In genomic region chr7:82719740-82720139, GRCm38 (mm10) we compare ENCODE assay signal across 12 mouse cellular contexts.
DNase-seq lines count a peak whose midpoint lies in the region; ATAC-seq and TF ChIP-seq lines count a peak whose summit lies in the region.
"Had no signal": no experiment of that assay in that cellular context is flagged by ENCODE, and none has a peak within 500 bp of the region (broad histone marks: within the 10 kb centered on the region; RNA-seq: fewer than 3 reads in every experiment).

No protein-coding gene starts in this region.

- WGBS in heart, embryonic 16.5 days, result 48% methylated on average over 5 of the region's 5 CpGs
- 79% methylated on average over 5 of the region's 5 CpGs for WGBS in embryonic facial prominence, embryonic 12.5 days
- 90% methylated on average over 5 of the region's 5 CpGs for WGBS in midbrain, embryonic 11.5 days
- 60% methylated on average over 5 of the region's 5 CpGs for WGBS in liver, embryonic 11.5 days

- DNase-seq in heart, postnatal 25 days (ENCODE audit: low spot score), result no peak
- no peak for DNase-seq in MEL (ENCODE audit: low read depth, low spot score)
- DNase-seq in midbrain, embryonic 11.5 days (ENCODE audit: low spot score, missing footprints), result peak; percentile 69
- no peak for DNase-seq in cerebellum, adult 9-11 months
- DNase-seq in liver, embryonic 11.5 days (ENCODE audit: low spot score), result no peak
- DNase-seq: right cerebral cortex, postnatal 25 days had no signal

- ATAC-seq in heart, embryonic 16.5 days (replicated peaks; ENCODE audit: extremely low read depth, insufficient read depth, low FRiP score), result peak; percentile 34; the same call in 1 of the 2 replicates
- ATAC-seq in embryonic facial prominence, embryonic 12.5 days (ENCODE audit: insufficient number of reproducible peaks, insufficient read depth, low FRiP score, low TSS enrichment), result no peak
- ATAC-seq in midbrain, embryonic 11.5 days (ENCODE audit: low FRiP score), result no peak
- no peak for ATAC-seq in monocyte, adult 5-6 weeks (replicated peaks; ENCODE audit: insufficient number of reproducible peaks, low FRiP score, low TSS enrichment, poor library complexity, severe bottlenecking)
- ATAC-seq in liver, embryonic 11.5 days (replicated peaks; ENCODE audit: low FRiP score), result no peak

- H3K4me2 ChIP-seq in heart, embryonic 16.5 days (ENCODE audit: low read depth, low read length), result no peak overlapping the region
- H3K4me2 ChIP-seq in embryonic facial prominence, embryonic 12.5 days (replicated peaks), result no peak overlapping the region
- no peak overlapping the region for H3K4me2 ChIP-seq in midbrain, embryonic 11.5 days
- H3K4me2 ChIP-seq in liver, embryonic 11.5 days, result no peak overlapping the region
- H3K4me2 ChIP-seq: forebrain, embryonic 12.5 days; lung, embryonic 14.5 days; neural tube, embryonic 12.5 days had no signal

- no peaks in the 10 kb centered on the region for H3K27me3 ChIP-seq in heart, embryonic 16.5 days (ENCODE audit: control insufficient read depth, insufficient read depth, low read length)
- H3K27me3 ChIP-seq in MEL (ENCODE audit: control insufficient read depth in 1 of 2, insufficient read depth in 2 of 2, low read length in 2 of 2), result no peaks in the 10 kb centered on the region
- no peaks in the 10 kb centered on the region for H3K27me3 ChIP-seq in embryonic facial prominence, embryonic 12.5 days
- no peaks in the 10 kb centered on the region for H3K27me3 ChIP-seq in midbrain, embryonic 11.5 days (ENCODE audit: control insufficient read depth, insufficient read depth, low read length)
- no peaks in the 10 kb centered on the region for H3K27me3 ChIP-seq in liver, embryonic 11.5 days (replicated peaks; ENCODE audit: control insufficient read depth, insufficient read depth, low read length)
- H3K27me3 ChIP-seq: forebrain, embryonic 12.5 days; neural tube, embryonic 12.5 days had no signal

- TF ChIP-seq CTCF in MEL (IDR thresholded peaks at IDR 0.05 in 2 of 3, conservative IDR thresholded peaks at IDR 0.05 in 1 of 3; ENCODE audit: control insufficient read depth in 1 of 3, insufficient read depth in 1 of 3, low read depth in 2 of 3, low read length in 3 of 3, poor library complexity in 1 of 3, severe bottlenecking in 1 of 3), result no peak

- no peak for TF ChIP-seq POLR2A in MEL (IDR thresholded peaks at IDR 0.05; ENCODE audit: control insufficient read depth in 1 of 2, insufficient read depth in 1 of 2, low read depth in 1 of 2, low read length in 2 of 2, poor library complexity in 1 of 2)

- TF ChIP-seq EP300 in MEL (IDR thresholded peaks at IDR 0.05; ENCODE audit: low read depth in 1 of 2, low read length in 2 of 2), result no peak

- no peak overlapping the region for H3K9ac ChIP-seq in heart, embryonic 16.5 days (ENCODE audit: low read length)
- no peak overlapping the region for H3K9ac ChIP-seq in MEL (ENCODE audit: control insufficient read depth, low read depth, low read length, poor library complexity, severe bottlenecking)
- H3K9ac ChIP-seq in embryonic facial prominence, embryonic 12.5 days, result no peak overlapping the region
- no peak overlapping the region for H3K9ac ChIP-seq in midbrain, embryonic 11.5 days (ENCODE audit: low read length)
- no peak overlapping the region for H3K9ac ChIP-seq in liver, embryonic 11.5 days (ENCODE audit: low read depth, low read length)
- H3K9ac ChIP-seq: forebrain, embryonic 12.5 days; lung, embryonic 14.5 days; neural tube, embryonic 12.5 days had no signal

- H3K4me1 ChIP-seq in heart, embryonic 16.5 days (ENCODE audit: control insufficient read depth, insufficient read depth, low read length), result peaks cover 27% of the 10 kb centered on the region
- no peaks in the 10 kb centered on the region for H3K4me1 ChIP-seq in MEL (ENCODE audit: control insufficient read depth in 1 of 2, insufficient read depth in 2 of 2, low read length in 2 of 2)
- H3K4me1 ChIP-seq in embryonic facial prominence, embryonic 12.5 days, result peaks cover 68% of the 10 kb centered on the region
- H3K4me1 ChIP-seq in midbrain, embryonic 11.5 days (ENCODE audit: control insufficient read depth, insufficient read depth, low read length), result peaks cover 2% of the 10 kb centered on the region; the same call in 1 of the 2 replicates
- peaks cover 4% of the 10 kb centered on the region; the same call in 1 of the 2 replicates for H3K4me1 ChIP-seq in liver, embryonic 11.5 days (replicated peaks; ENCODE audit: control insufficient read depth, insufficient read depth, low read length)

- no peak for TF ChIP-seq RAD21 in MEL (IDR thresholded peaks at IDR 0.05; ENCODE audit: low read depth, low read length)

- H3K4me3 ChIP-seq in heart, embryonic 16.5 days (ENCODE audit: low read length), result no peak overlapping the region
- H3K4me3 ChIP-seq in MEL (ENCODE audit: control insufficient read depth in 1 of 2, insufficient read depth in 1 of 2, low read depth in 2 of 2, low read length in 2 of 2), result no peak overlapping the region
- no peak overlapping the region for H3K4me3 ChIP-seq in embryonic facial prominence, embryonic 12.5 days
- no peak overlapping the region for H3K4me3 ChIP-seq in midbrain, embryonic 11.5 days (ENCODE audit: low read depth, low read length)
- no peak overlapping the region for H3K4me3 ChIP-seq in liver, embryonic 11.5 days (ENCODE audit: low read depth, low read length)
- H3K4me3 ChIP-seq: forebrain, embryonic 12.5 days; neural tube, embryonic 12.5 days had no signal

- H3K79me2 ChIP-seq in MEL (ENCODE audit: control insufficient read depth, insufficient read depth, low read length, poor library complexity), result no peaks in the 10 kb centered on the region

- H3K27ac ChIP-seq in heart, embryonic 16.5 days (ENCODE audit: low read length), result no peak overlapping the region
- H3K27ac ChIP-seq in MEL (ENCODE audit: control insufficient read depth, low read depth, low read length), result no peak overlapping the region
- peak overlapping the region; percentile 63 for H3K27ac ChIP-seq in embryonic facial prominence, embryonic 12.5 days
- H3K27ac ChIP-seq in midbrain, embryonic 11.5 days (ENCODE audit: low read depth, low read length), result no peak overlapping the region
- no peak overlapping the region for H3K27ac ChIP-seq in liver, embryonic 11.5 days (ENCODE audit: low read depth, low read length)
- H3K27ac ChIP-seq: forebrain, embryonic 12.5 days; neural tube, embryonic 12.5 days had no signal

- H3K36me3 ChIP-seq in heart, embryonic 16.5 days (ENCODE audit: control insufficient read depth, insufficient read depth), result no peaks in the 10 kb centered on the region
- H3K36me3 ChIP-seq in MEL (ENCODE audit: control insufficient read depth in 1 of 2, insufficient read depth in 2 of 2, low read length in 2 of 2), result no peaks in the 10 kb centered on the region
- H3K36me3 ChIP-seq in embryonic facial prominence, embryonic 12.5 days, result no peaks in the 10 kb centered on the region
- H3K36me3 ChIP-seq in midbrain, embryonic 11.5 days (ENCODE audit: control insufficient read depth, insufficient read depth, low read length), result no peaks in the 10 kb centered on the region
- no peaks in the 10 kb centered on the region for H3K36me3 ChIP-seq in liver, embryonic 11.5 days (ENCODE audit: control insufficient read depth, insufficient read depth, low read length)
- H3K36me3 ChIP-seq: forebrain, embryonic 12.5 days; neural tube, embryonic 12.5 days had no signal

- no peaks in the 10 kb centered on the region for H3K9me3 ChIP-seq in heart, embryonic 16.5 days (replicated peaks; ENCODE audit: control insufficient read depth, low read length)
- H3K9me3 ChIP-seq in MEL (replicated peaks; ENCODE audit: insufficient read depth, low read length), result no peaks in the 10 kb centered on the region
- no peaks in the 10 kb centered on the region for H3K9me3 ChIP-seq in embryonic facial prominence, embryonic 12.5 days
- H3K9me3 ChIP-seq in midbrain, embryonic 11.5 days (ENCODE audit: control insufficient read depth, low read length), result no peaks in the 10 kb centered on the region
- no peaks in the 10 kb centered on the region for H3K9me3 ChIP-seq in liver, embryonic 11.5 days (ENCODE audit: control insufficient read depth, low read length)
- H3K9me3 ChIP-seq: forebrain, embryonic 12.5 days; neural tube, embryonic 12.5 days had no signal

- intact Hi-C loops in heart, postnatal 25 days (cut with DNase I), result loop anchor here (10.0 kb wide), 1 partner anchor 955 kb away; no protein-coding TSS in a partner anchor

TF ChIP-seq in MEL, 35 proteins besides CTCF, POLR2A, EP300 and RAD21:
- TF ChIP-seq MXI1 (IDR thresholded peaks at IDR 0.05; ENCODE audit: low read depth, low read length), result no peak
- TF ChIP-seq ELF1 (IDR thresholded peaks at IDR 0.05; ENCODE audit: low read depth, low read length), result no peak
- no peak for TF ChIP-seq TBP (IDR thresholded peaks at IDR 0.05; ENCODE audit: low read depth, low read length)
- no peak for TF ChIP-seq GABPA (IDR thresholded peaks at IDR 0.05; ENCODE audit: low read depth, low read length)
- TF ChIP-seq RCOR1 (IDR thresholded peaks at IDR 0.05; ENCODE audit: low read depth, low read length), result peak; percentile 48; the same call in 1 of the 2 replicates
- TF ChIP-seq NRF1 (IDR thresholded peaks at IDR 0.05; ENCODE audit: insufficient read depth, low read depth, low read length, poor library complexity, severe bottlenecking), result no peak
- no peak for TF ChIP-seq ZMIZ1 (IDR thresholded peaks at IDR 0.05; ENCODE audit: low read depth, low read length)
- no peak for TF ChIP-seq ETS1 (IDR thresholded peaks at IDR 0.05; ENCODE audit: low read depth, low read length)
